Mouse (Mus musculus) forebrain, embryonic 12.5 days (tissue): ENCODE measurements at regions not wholly inside any gene's neighbourhood (a gene's known extent, or its start where the extent isn't known, plus 50 kb on each side); places are given as distances from the start of the nearest gene placed in this dataset.

Experiments used
- ATAC-seq: fragments of 200-750 bp; cut with Nextera tagmentation; 2 replicates; pipeline ENCODE4 v1.8.0; 2017; ENCODE audit warnings: moderate TSS enrichment; ENCODE audit not compliant: low FRiP score
- H3K27ac ChIP-seq: fragments of 300-500 bp; sonication (generic); 2 replicates; pipeline ENCODE4 v1.5.1; 2016; ENCODE audit warnings: mild to moderate bottlenecking
- H3K27me3 ChIP-seq: fragments of 300-500 bp; sonication (generic); 2 replicates; pipeline ENCODE4 v1.6.1; 2016; ENCODE audit warnings: mild to moderate bottlenecking
- H3K36me3 ChIP-seq: fragments of 300-500 bp; sonication (generic); replicated peaks from 2 replicates; pipeline ENCODE4 v1.6.1; 2016; ENCODE audit warnings: mild to moderate bottlenecking
- H3K4me1 ChIP-seq: fragments of 300-500 bp; sonication (generic); 2 replicates; pipeline ENCODE4 v1.6.1; 2016
- H3K4me2 ChIP-seq: fragments of 300-500 bp; sonication (generic); 2 replicates; pipeline ENCODE4 v1.6.1; 2016; ENCODE audit warnings: mild to moderate bottlenecking, moderate library complexity
- H3K4me3 ChIP-seq: fragments of 300-500 bp; sonication (generic); replicated peaks from 2 replicates; pipeline ENCODE4 v1.5.1; 2016; ENCODE audit warnings: mild to moderate bottlenecking
- H3K9ac ChIP-seq: fragments of 300-500 bp; sonication (generic); 2 replicates; pipeline ENCODE4 v1.6.1; 2016; ENCODE audit warnings: mild to moderate bottlenecking
- H3K9me3 ChIP-seq: fragments of 300-500 bp; sonication (generic); 2 replicates; pipeline ENCODE4 v1.6.1; 2016
- WGBS: fragments of 180-500 bp; shearing (Covaris S2); methylation state at CpG from one replicate; pipeline ENCODE4 v1.1.7; 2016; 5-methylcytosine and 5-hydroxymethylcytosine counted together

GRCm38 (mm10) chr1:90291256-90291655 lies 87.5 kb downstream of the Ackr3 start:
- H3K9me3 ChIP-seq: no peaks in the 10 kb centered on the region
- no peaks in the 10 kb centered on the region for H3K36me3 ChIP-seq
- H3K4me2 ChIP-seq: no peak overlapping the region
- H3K4me1 ChIP-seq: peaks cover 29% of the 10 kb centered on the region
- WGBS: 93% methylated on average over 1 of the region's 1 CpGs
- no peak for ATAC-seq
- H3K27me3 ChIP-seq: no peaks in the 10 kb centered on the region
- no peak overlapping the region for H3K9ac ChIP-seq
- H3K27ac ChIP-seq: no peak overlapping the region
- no peak overlapping the region for H3K4me3 ChIP-seq

GRCm38 (mm10) chr1:90297751-90298150 lies 94.0 kb downstream of the Ackr3 start:
- H3K4me3 ChIP-seq: no peak overlapping the region
- 0 out of 2 replicates have a peak, but pooled peaks cover 1% of the 10 kb centered on the region for H3K9me3 ChIP-seq
- no peaks in the 10 kb centered on the region for H3K36me3 ChIP-seq
- no peak for ATAC-seq
- H3K9ac ChIP-seq: no peak overlapping the region
- no peak overlapping the region for H3K4me2 ChIP-seq
- H3K4me1 ChIP-seq: no peaks in the 10 kb centered on the region
- no peak overlapping the region for H3K27ac ChIP-seq
- no peaks in the 10 kb centered on the region for H3K27me3 ChIP-seq
- 84% methylated on average over 5 of the region's 5 CpGs for WGBS

- Histone ChIP-seq H3K27me3 (no peaks in the 10 kb centered on the region), H3K27ac (no peak overlapping the region), H3K36me3 (no peaks in the 10 kb centered on the region), H3K9ac (no peak overlapping the region), H3K4me2 (no peak overlapping the region), H3K9me3 (0 out of 2 replicates have a peak, but pooled peaks cover 6% of the 10 kb centered on the region), H3K4me3 (no peak overlapping the region), H3K4me1 (peaks cover 6% of the 10 kb centered on the region; the same call in 1 of the 2 replicates)
- ATAC-seq: no peak
- WGBS: 81% methylated on average over 10 of the region's 10 CpGs
Measured at GRCm38 (mm10) chr1:90300229-90300628, 96.4 kb downstream of the Ackr3 start.

- WGBS: 72% methylated on average over 7 of the region's 7 CpGs
- Histone ChIP-seq H3K4me2 (no peak overlapping the region), H3K9me3 (0 out of 2 replicates have a peak, but pooled peaks cover 6% of the 10 kb centered on the region), H3K27me3 (no peaks in the 10 kb centered on the region), H3K36me3 (no peaks in the 10 kb centered on the region), H3K4me3 (no peak overlapping the region), H3K4me1 (peaks cover 6% of the 10 kb centered on the region; the same call in 1 of the 2 replicates), H3K9ac (no peak overlapping the region), H3K27ac (peak overlapping the region; percentile 36; the same call in 1 of the 2 replicates)
- ATAC-seq: no peak
Measured at GRCm38 (mm10) chr1:90304331-90304730, 100.6 kb downstream of the Ackr3 start.

DNA sequence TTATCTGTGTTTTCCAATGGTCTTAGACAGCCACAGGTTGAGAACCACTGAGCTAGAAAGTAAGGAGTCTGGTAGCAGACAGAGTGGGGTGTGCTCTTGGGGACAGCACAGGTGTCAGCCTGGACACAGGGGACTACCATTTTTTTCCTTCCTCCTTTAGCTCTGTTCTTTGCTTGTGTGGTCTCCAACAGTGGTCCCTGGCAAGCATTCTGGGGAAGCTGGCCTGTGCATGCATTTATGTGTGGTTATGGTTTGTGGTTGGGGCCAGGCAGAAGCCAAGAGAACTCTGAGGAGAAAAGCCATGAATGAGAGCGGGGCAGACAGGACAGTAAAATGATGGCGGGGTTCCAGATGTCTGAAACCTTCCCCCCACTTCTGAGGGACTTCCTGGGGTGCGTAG lies 107.2 kb downstream of the Ackr3 start:
- Histone ChIP-seq H3K4me3 (no peak overlapping the region), H3K9ac (no peak overlapping the region), H3K4me1 (peaks cover 5% of the 10 kb centered on the region; the same call in 1 of the 2 replicates), H3K27ac (no peak overlapping the region), H3K36me3 (no peaks in the 10 kb centered on the region), H3K9me3 (no peaks in the 10 kb centered on the region), H3K4me2 (no peak overlapping the region), H3K27me3 (no peaks in the 10 kb centered on the region; the same call in 1 of the 2 replicates)
- ATAC-seq: no peak
- 90% methylated on average over 3 of the region's 3 CpGs for WGBS

DNA sequence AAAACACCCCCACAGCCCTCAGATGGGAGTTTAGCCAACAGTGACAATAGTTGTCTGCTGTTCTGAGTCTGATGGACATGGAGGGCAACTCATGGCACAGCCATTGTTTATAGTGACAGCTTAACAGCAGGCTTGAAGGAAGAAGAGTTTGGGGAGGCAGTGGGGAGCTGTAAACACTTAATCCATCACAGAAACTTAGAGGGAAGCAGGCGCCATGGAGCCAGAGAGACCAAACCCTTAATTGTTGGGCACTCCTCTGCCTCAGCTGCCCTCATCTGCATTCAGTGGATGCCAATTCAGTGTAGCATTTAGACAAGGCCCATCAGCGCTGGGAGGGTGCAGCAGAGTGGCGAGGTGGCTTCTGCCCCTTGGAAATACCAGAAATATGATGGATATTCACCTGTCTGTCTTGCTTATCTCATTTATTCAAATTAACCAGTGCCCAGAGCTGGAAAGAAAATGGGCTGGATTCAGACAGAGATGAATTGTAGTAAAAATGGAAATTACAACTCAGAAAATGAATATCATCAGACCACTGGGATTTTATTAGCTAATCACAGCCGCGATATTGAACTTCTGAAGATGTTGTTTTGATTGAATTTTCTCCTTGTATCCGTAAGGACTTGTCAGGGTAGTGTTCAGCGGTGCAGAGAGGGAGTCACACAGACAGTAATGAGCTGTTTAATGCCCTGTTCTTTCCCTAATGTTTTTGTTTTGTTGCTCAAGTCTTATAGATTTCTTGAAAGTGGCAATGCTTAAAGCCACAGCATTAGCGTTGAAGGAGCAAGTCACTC lies 108.1 kb downstream of the Ackr3 start:
- Histone ChIP-seq H3K27me3 (no peaks in the 10 kb centered on the region; the same call in 1 of the 2 replicates), H3K4me2 (no peak overlapping the region), H3K36me3 (no peaks in the 10 kb centered on the region), H3K9me3 (no peaks in the 10 kb centered on the region), H3K4me3 (no peak overlapping the region), H3K4me1 (peaks cover 5% of the 10 kb centered on the region; the same call in 1 of the 2 replicates), H3K27ac (no peak overlapping the region), H3K9ac (no peak overlapping the region)
- ATAC-seq: no peak
- WGBS: 66% methylated on average over 8 of the region's 8 CpGs

DNA sequence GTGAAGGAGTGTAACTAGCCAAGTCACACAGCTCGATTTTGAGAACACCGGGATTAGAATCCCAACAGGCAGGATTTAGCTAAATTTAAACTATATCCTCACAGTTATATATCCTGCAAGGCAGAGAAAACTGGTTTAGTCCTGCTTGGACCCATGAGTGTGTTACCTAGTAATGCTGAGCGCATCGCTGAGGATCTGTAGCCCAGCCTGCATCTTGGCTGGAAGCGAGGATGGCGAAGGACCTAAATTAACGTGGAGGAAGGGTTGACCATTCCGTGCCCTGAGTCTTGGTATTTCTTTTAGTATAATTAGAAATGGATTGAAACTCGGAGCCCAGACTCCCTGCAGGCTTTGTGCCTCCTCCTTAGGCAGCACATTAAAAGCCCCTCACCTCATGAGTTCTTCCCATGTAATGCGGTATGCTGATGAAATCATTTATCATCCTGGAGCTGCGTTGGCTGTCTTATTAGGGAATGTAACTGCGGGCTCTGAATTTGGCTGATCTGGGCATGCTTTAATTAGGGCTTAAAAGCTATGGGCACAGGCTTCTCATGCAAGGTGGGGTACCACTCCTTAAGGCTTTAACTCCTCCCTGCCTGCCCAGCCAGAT lies 110.1 kb downstream of the Ackr3 start:
- 81% methylated on average over 12 of the region's 12 CpGs for WGBS
- H3K9ac ChIP-seq: no peak overlapping the region
- no peak overlapping the region for H3K4me3 ChIP-seq
- no peaks in the 10 kb centered on the region; the same call in 1 of the 2 replicates for H3K27me3 ChIP-seq
- no peak overlapping the region for H3K4me2 ChIP-seq
- H3K4me1 ChIP-seq: peaks cover 9% of the 10 kb centered on the region
- no peaks in the 10 kb centered on the region for H3K9me3 ChIP-seq
- H3K36me3 ChIP-seq: no peaks in the 10 kb centered on the region
- ATAC-seq: no peak
- no peak overlapping the region for H3K27ac ChIP-seq

DNA sequence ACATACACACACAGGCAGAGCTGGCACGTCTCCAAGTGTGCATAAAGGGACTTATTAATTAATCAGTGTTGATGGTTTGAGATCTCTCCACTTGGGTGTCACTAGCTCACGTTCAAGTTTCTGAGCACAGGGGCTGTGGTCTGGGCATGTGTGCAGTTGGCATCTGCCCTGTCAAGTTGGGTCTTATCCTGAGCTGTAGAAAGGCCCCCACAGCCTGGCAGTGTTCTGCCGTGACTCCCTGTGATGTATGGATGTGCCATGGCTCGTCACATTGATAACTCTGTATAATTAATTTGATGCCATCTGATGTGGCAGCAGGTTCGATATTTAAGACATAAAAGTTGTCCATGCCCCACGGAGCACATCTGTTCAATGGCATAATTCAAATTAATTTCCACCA lies 114.1 kb downstream of the Ackr3 start:
- H3K4me1 ChIP-seq: peaks cover 3% of the 10 kb centered on the region; the same call in 1 of the 2 replicates
- no peak overlapping the region for H3K9ac ChIP-seq
- H3K36me3 ChIP-seq: no peaks in the 10 kb centered on the region
- H3K4me2 ChIP-seq: no peak overlapping the region
- no peak for ATAC-seq
- no peaks in the 10 kb centered on the region for H3K9me3 ChIP-seq
- H3K27ac ChIP-seq: no peak overlapping the region
- H3K27me3 ChIP-seq: no peaks in the 10 kb centered on the region; the same call in 1 of the 2 replicates
- H3K4me3 ChIP-seq: no peak overlapping the region
- 71% methylated on average over 6 of the region's 6 CpGs for WGBS

DNA sequence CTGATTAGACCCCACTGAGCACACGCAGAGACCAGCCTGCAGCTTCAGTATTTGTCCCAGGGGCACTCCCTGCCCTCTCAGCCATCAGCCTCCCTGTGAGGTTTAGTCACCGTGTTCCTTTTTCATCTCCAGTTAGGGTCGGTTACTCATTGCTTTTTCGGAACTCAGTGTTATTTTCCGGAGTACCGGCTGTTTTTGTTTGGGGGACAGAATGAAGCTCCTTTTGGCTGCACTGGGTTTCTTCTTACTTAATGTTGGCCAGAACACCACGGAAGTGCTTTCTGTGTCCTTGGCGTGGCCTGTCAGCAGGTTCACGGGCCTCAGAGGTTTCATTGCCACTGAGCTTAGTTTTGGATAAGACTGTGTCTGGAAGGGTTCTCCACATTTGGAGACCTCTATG lies 114.7 kb downstream of the Ackr3 start:
- no peaks in the 10 kb centered on the region; the same call in 1 of the 2 replicates for H3K27me3 ChIP-seq
- peaks cover 3% of the 10 kb centered on the region; the same call in 1 of the 2 replicates for H3K4me1 ChIP-seq
- WGBS: 86% methylated on average over 9 of the region's 9 CpGs
- H3K27ac ChIP-seq: no peak overlapping the region
- no peak for ATAC-seq
- no peak overlapping the region for H3K4me2 ChIP-seq
- no peak overlapping the region for H3K4me3 ChIP-seq
- no peaks in the 10 kb centered on the region for H3K9me3 ChIP-seq
- H3K36me3 ChIP-seq: no peaks in the 10 kb centered on the region
- no peak overlapping the region for H3K9ac ChIP-seq

- Histone ChIP-seq H3K27ac (no peak overlapping the region), H3K36me3 (no peaks in the 10 kb centered on the region), H3K4me3 (no peak overlapping the region), H3K9me3 (no peaks in the 10 kb centered on the region), H3K27me3 (no peaks in the 10 kb centered on the region), H3K4me2 (no peak overlapping the region), H3K9ac (no peak overlapping the region), H3K4me1 (peaks cover 8% of the 10 kb centered on the region)
- no peak for ATAC-seq
- WGBS: 74% methylated on average over 9 of the region's 9 CpGs
Measured at GRCm38 (mm10) chr1:90320518-90320917, 116.7 kb downstream of the Ackr3 start.

DNA sequence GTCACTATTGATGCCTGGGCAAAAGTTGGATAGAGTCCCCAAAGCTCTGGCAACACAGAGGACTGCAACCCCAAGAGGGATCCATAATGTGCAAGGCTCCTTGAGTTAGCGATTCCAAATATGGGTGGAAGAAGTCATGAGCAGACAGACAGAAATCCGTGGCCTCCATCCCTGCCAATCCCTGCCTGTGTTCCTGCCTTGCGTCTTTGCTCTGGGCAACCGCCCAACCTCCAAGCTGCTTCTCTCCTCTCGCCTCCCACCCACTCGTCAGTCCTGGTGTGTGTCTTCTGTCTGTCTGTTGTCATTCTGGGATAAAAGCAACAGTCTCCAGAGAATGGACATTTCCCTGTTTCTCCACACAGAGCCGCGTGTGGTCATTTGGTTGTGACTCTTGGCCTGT lies 117.7 kb downstream of the Ackr3 start:
- Histone ChIP-seq H3K27ac (no peak overlapping the region), H3K27me3 (no peaks in the 10 kb centered on the region), H3K9ac (no peak overlapping the region), H3K4me1 (peaks cover 11% of the 10 kb centered on the region), H3K9me3 (no peaks in the 10 kb centered on the region), H3K4me3 (no peak overlapping the region), H3K4me2 (no peak overlapping the region), H3K36me3 (no peaks in the 10 kb centered on the region)
- ATAC-seq: no peak
- WGBS: 94% methylated on average over 8 of the region's 8 CpGs

- WGBS: 52% methylated on average over 6 of the region's 6 CpGs
- H3K36me3 ChIP-seq: no peaks in the 10 kb centered on the region
- ATAC-seq: no peak
- no peak overlapping the region for H3K4me2 ChIP-seq
- no peaks in the 10 kb centered on the region for H3K9me3 ChIP-seq
- no peak overlapping the region for H3K4me3 ChIP-seq
- H3K4me1 ChIP-seq: peaks cover 12% of the 10 kb centered on the region
- no peaks in the 10 kb centered on the region for H3K27me3 ChIP-seq
- H3K27ac ChIP-seq: 0 out of 2 replicates have a peak overlapping the region, but pooled peaks have one; percentile 1
- H3K9ac ChIP-seq: no peak overlapping the region
Measured at GRCm38 (mm10) chr1:90327237-90327636, 123.5 kb downstream of the Ackr3 start.
